Mouse (Mus musculus): ENCODE data around the gene Trak1. TPM values are rescaled to one million over a fixed set of nuclear protein-coding genes. Genes with fewer than 3 reads are reported as not detected.
"Not testable (repeated sequence)": the region's sequence is repeated elsewhere in the genome, so short reads cannot be mapped to it uniquely, and the experiment has no call there.

Gene Trak1
- polyA plus RNA-seq, 1 experiment from 2014 or later = 15.2 TPM

- H3K27me3 ChIP-seq = no peaks in the 10 kb centered on the region
Measured at GRCm38 (mm10) chr9:121322034-121322433, 24.7 kb downstream of the Trak1 start.

GRCm38 (mm10) chr9:121328342-121328741, 31.0 kb downstream of the Trak1 start:
- not testable (repeated sequence) for H3K27me3 ChIP-seq; H3K27ac ChIP-seq; ATAC-seq (ENCODE audit: insufficient number of reproducible peaks, insufficient read depth, low FRiP score, low TSS enrichment, low read depth); H3K4me3 ChIP-seq (replicated peaks); H3K9me3 ChIP-seq; H3K36me3 ChIP-seq; H3K9ac ChIP-seq (replicated peaks); H3K4me2 ChIP-seq
- 98% methylated on average over 17 of the region's 21 CpGs for WGBS
- peaks cover 30% of the 10 kb centered on the region for H3K4me1 ChIP-seq (replicated peaks)

More at GRCm38 (mm10) chr9:121322034-121322433, 24.7 kb downstream of the Trak1 start:
- Histone ChIP-seq H3K27ac (no peak overlapping the region), H3K9ac (replicated peaks) (no peak overlapping the region), H3K9me3 (no peaks in the 10 kb centered on the region), H3K36me3 (0 out of 2 replicates have a peak, but pooled peaks cover 9% of the 10 kb centered on the region), H3K4me1 (replicated peaks) (peaks cover 22% of the 10 kb centered on the region), H3K4me3 (replicated peaks) (no peak overlapping the region), H3K4me2 (no peak overlapping the region)
- WGBS = 91% methylated on average over 14 of the region's 14 CpGs
- no peak for ATAC-seq (ENCODE audit: insufficient number of reproducible peaks, insufficient read depth, low FRiP score, low TSS enrichment, low read depth)

- ATAC-seq (ENCODE audit: insufficient number of reproducible peaks, insufficient read depth, low FRiP score, low TSS enrichment, low read depth) = no peak
- Histone ChIP-seq H3K9ac (replicated peaks) (no peak overlapping the region), H3K36me3 (no peaks in the 10 kb centered on the region; the same call in 1 of the 2 replicates), H3K27ac (no peak overlapping the region), H3K4me1 (replicated peaks) (peaks cover 38% of the 10 kb centered on the region), H3K9me3 (no peaks in the 10 kb centered on the region), H3K4me3 (replicated peaks) (no peak overlapping the region), H3K27me3 (no peaks in the 10 kb centered on the region), H3K4me2 (no peak overlapping the region)
- WGBS = 79% methylated on average over 8 of the region's 8 CpGs
Measured at GRCm38 (mm10) chr9:121329181-121329580, 31.9 kb downstream of the Trak1 start.

- Histone ChIP-seq H3K9me3 (no peaks in the 10 kb centered on the region), H3K4me1 (replicated peaks) (peaks cover 46% of the 10 kb centered on the region), H3K27me3 (no peaks in the 10 kb centered on the region), H3K9ac (replicated peaks) (no peak overlapping the region), H3K4me2 (no peak overlapping the region), H3K36me3 (no peaks in the 10 kb centered on the region; the same call in 1 of the 2 replicates), H3K27ac (no peak overlapping the region), H3K4me3 (replicated peaks) (no peak overlapping the region)
- ATAC-seq (ENCODE audit: insufficient number of reproducible peaks, insufficient read depth, low FRiP score, low TSS enrichment, low read depth) = no peak
- WGBS = 89% methylated on average over 5 of the region's 5 CpGs
Measured at GRCm38 (mm10) chr9:121330065-121330464, 32.8 kb downstream of the Trak1 start.

DNA sequence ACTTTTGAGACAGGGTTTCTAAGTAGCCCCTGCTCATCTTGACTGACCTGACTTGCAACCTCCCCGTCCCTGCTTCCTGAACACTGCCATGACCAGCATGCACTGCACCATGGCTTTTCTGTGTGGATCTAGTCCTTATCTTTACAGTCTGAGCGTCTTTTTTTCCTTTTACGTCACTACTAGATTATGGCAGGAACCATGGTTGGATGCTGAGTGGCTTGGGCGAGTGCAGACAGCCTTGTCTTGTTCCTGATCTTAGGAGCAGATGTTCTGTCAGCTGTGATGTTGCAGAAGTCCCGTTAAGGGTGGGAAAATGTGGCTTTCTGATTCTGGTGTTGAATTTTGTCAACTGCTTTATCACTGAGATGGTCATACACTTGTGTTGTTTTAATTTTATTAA, 34.1 kb downstream of the Trak1 start:
- Histone ChIP-seq H3K27me3 (no peaks in the 10 kb centered on the region), H3K4me3 (replicated peaks) (no peak overlapping the region), H3K9me3 (no peaks in the 10 kb centered on the region), H3K9ac (replicated peaks) (no peak overlapping the region), H3K27ac (peak overlapping the region; percentile 96), H3K36me3 (no peaks in the 10 kb centered on the region; the same call in 1 of the 2 replicates), H3K4me2 (no peak overlapping the region), H3K4me1 (replicated peaks) (peaks cover 60% of the 10 kb centered on the region)
- ATAC-seq (ENCODE audit: insufficient number of reproducible peaks, insufficient read depth, low FRiP score, low TSS enrichment, low read depth) = no peak
- WGBS = 29% methylated on average over 5 of the region's 5 CpGs

DNA sequence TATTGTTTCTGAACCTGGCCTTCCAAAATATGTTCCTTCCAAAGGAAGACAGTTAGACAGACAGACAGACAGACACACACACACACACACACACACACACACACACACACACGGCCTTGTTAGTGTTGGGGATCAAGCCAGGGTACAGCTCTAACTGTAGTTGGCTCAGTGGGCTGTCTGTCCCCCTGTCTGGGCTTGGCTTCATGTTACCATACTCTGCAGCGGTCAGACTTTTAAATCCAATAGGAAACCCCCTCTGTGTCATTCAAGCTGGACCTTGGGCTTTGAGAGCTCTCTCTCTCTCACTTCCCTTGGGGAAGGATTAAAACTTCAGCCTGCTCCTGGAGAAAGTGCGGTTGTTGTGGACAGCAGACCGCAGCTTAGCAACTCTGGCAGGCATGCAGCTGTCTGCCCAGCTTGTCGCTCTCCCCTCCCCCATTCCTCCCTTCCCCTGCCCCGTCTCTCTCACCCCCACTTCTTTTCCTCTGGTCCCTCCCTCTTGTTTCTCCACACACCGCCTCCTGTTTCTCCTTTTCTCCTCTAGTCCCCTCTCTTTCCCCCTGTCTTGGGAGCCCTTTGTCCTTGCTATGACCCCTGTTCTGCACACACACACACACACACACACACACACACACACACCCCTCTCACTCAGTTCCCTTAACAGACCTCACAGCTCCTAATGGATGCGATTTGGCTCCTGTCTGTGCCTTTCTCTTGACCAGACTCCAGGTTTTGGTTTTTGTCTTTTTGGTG, 34.8 kb downstream of the Trak1 start:
- peak; percentile 80 for ATAC-seq (ENCODE audit: insufficient number of reproducible peaks, insufficient read depth, low FRiP score, low TSS enrichment, low read depth)
- H3K9ac ChIP-seq (replicated peaks) = no peak overlapping the region; the same call in 1 of the 2 replicates
- WGBS = 2% methylated on average over 8 of the region's 8 CpGs

DNA sequence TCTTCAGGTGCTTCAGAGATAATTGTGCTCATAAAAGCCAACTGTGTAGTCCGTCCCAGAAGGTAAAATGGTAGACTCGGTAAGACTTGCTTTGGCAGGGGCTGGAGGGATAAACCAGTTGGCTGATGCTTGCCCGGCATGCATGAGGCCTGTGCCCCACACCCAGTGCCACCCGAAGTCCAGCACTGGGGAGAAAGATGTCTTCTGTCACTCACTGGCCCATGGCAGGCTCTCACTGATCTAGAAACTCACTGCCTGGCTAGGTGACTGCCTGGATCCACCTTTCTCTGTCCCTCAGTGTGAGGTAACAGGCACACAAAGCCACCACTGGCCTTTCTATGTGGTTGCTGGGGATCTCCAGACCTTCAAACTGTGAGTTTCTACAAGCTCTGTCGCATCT, 36.3 kb downstream of the Trak1 start:
- no peak overlapping the region for H3K4me2 ChIP-seq
- no peaks in the 10 kb centered on the region; the same call in 1 of the 2 replicates for H3K36me3 ChIP-seq
- ATAC-seq (ENCODE audit: insufficient number of reproducible peaks, insufficient read depth, low FRiP score, low TSS enrichment, low read depth) = no peak
- no peak overlapping the region for H3K27ac ChIP-seq
- peaks cover 81% of the 10 kb centered on the region for H3K4me1 ChIP-seq (replicated peaks)
- H3K9me3 ChIP-seq = no peaks in the 10 kb centered on the region
- no peak overlapping the region for H3K4me3 ChIP-seq (replicated peaks)
- 89% methylated on average over 5 of the region's 5 CpGs for WGBS
- H3K27me3 ChIP-seq = no peaks in the 10 kb centered on the region
- no peak overlapping the region for H3K9ac ChIP-seq (replicated peaks)

More for the DNA sequence above, 34.8 kb downstream of the Trak1 start:
- H3K4me1 ChIP-seq (replicated peaks) = peaks cover 66% of the 10 kb centered on the region
- H3K9me3 ChIP-seq = no peaks in the 10 kb centered on the region
- H3K36me3 ChIP-seq = no peaks in the 10 kb centered on the region; the same call in 1 of the 2 replicates
- H3K27me3 ChIP-seq = no peaks in the 10 kb centered on the region
- no peak overlapping the region for H3K4me3 ChIP-seq (replicated peaks)
- peak overlapping the region; percentile 44 for H3K4me2 ChIP-seq
- H3K27ac ChIP-seq = peak overlapping the region; percentile 96

DNA sequence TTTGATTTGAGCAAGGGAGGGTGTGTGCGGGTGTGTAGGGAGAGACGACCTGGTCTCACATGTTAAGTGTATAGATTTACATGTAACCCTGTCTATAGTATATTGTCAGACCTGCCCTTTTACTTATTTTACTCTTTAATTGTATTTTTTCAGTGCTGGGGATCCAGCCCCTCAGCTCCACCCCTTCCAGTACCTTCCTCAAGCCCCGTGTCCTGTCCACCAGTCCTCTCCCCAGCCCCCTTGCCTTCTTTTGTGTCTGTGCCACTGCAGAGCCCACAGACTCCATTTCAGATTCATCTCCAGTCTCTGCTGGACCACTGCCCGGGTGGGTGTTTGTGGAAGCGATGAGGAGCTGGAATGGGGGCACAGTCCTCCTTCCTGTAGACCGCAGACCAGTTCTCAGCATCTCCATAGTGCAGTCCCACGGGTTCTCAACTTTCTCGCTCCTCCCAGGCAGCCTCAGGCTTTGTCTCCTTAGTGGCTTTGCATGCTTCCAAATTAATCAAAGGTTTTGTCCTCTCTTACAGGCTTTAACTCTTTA, 37.1 kb downstream of the Trak1 start:
- H3K4me3 ChIP-seq (replicated peaks) = no peak overlapping the region
- WGBS = 57% methylated on average over 8 of the region's 8 CpGs
- no peaks in the 10 kb centered on the region for H3K36me3 ChIP-seq
- peak overlapping the region; percentile 66; the same call in 1 of the 2 replicates for H3K27ac ChIP-seq
- no peak for ATAC-seq (ENCODE audit: insufficient number of reproducible peaks, insufficient read depth, low FRiP score, low TSS enrichment, low read depth)
- peaks cover 78% of the 10 kb centered on the region for H3K4me1 ChIP-seq (replicated peaks)
- no peaks in the 10 kb centered on the region for H3K9me3 ChIP-seq
- H3K9ac ChIP-seq (replicated peaks) = no peak overlapping the region
- H3K27me3 ChIP-seq = no peaks in the 10 kb centered on the region
- no peak overlapping the region for H3K4me2 ChIP-seq

GRCm38 (mm10) chr9:121335568-121335967, 38.3 kb downstream of the Trak1 start:
- Histone ChIP-seq H3K4me3 (replicated peaks) (no peak overlapping the region), H3K27me3 (no peaks in the 10 kb centered on the region), H3K9ac (replicated peaks) (0 out of 2 replicates have a peak overlapping the region, but pooled peaks have one; percentile 19), H3K27ac (peak overlapping the region; percentile 79), H3K9me3 (no peaks in the 10 kb centered on the region), H3K4me1 (replicated peaks) (peaks cover 76% of the 10 kb centered on the region), H3K4me2 (no peak overlapping the region), H3K36me3 (no peaks in the 10 kb centered on the region)
- 63% methylated on average over 7 of the region's 7 CpGs for WGBS
- no peak for ATAC-seq (ENCODE audit: insufficient number of reproducible peaks, insufficient read depth, low FRiP score, low TSS enrichment, low read depth)

DNA sequence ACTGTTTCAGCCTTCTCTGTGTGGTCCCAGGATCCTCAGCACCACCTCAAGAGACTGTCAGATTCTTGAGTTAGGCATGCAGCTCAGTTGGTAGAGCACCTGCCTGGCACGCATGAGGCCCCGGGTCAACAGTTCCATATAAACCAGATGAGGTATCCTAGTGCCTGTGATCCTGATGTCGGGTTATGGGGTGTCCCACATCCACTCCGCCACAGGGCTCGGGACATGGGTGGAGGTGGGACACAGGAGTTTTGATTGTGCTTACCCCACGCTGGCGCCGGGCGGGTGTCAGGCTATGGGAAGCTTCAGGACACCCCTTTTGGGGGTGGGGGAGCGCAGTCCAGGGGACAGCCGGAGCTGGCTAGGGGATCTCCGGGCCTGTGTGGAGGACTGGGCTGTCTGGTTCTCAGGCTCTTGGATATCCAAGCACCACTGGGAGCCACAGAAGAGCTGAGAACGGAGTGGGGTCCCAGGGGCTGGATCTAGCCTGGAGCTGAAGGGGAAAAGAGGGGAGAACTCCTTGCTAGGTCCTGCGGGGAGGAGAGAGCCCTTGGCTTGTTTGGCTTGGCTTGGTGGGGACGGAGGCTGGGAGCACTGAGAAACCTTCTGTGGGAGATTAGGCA, 39.1 kb downstream of the Trak1 start:
- Histone ChIP-seq H3K27ac (peak overlapping the region; percentile 79), H3K9me3 (no peaks in the 10 kb centered on the region), H3K36me3 (no peaks in the 10 kb centered on the region), H3K4me1 (replicated peaks) (peaks cover 75% of the 10 kb centered on the region), H3K4me2 (no peak overlapping the region), H3K4me3 (replicated peaks) (no peak overlapping the region), H3K9ac (replicated peaks) (no peak overlapping the region), H3K27me3 (no peaks in the 10 kb centered on the region)
- ATAC-seq (ENCODE audit: insufficient number of reproducible peaks, insufficient read depth, low FRiP score, low TSS enrichment, low read depth) = no peak; the same call in 1 of the 2 replicates
- WGBS = 91% methylated on average over 15 of the region's 15 CpGs

GRCm38 (mm10) chr9:121337216-121337937, 40.1 kb downstream of the Trak1 start:
- no peak for ATAC-seq (ENCODE audit: insufficient number of reproducible peaks, insufficient read depth, low FRiP score, low TSS enrichment, low read depth)
- Histone ChIP-seq H3K4me1 (replicated peaks) (peaks cover 74% of the 10 kb centered on the region), H3K4me2 (no peak overlapping the region), H3K4me3 (replicated peaks) (no peak overlapping the region), H3K9ac (replicated peaks) (no peak overlapping the region), H3K27ac (peak overlapping the region; percentile 79), H3K27me3 (no peaks in the 10 kb centered on the region), H3K9me3 (no peaks in the 10 kb centered on the region), H3K36me3 (no peaks in the 10 kb centered on the region)
- WGBS = 61% methylated on average over 9 of the region's 9 CpGs

Data from limb, embryonic 12.5 days (tissue).